Mouse (Mus musculus) MEL (cell line): Measurements from ENCODE around the gene Zfp280b. TPM values are rescaled to one million over a fixed set of nuclear protein-coding genes. Genes with fewer than 3 reads are reported as not detected.

Experiments
- DNase-seq: peaks from one replicate; pipeline ENCODE4 v3.0.0; 2011; ENCODE audit warnings: low read depth, low spot score
- H3K27ac ChIP-seq: 2 replicates; pipeline ENCODE4 v1.5.1; 2012; ENCODE audit warnings: low read depth, mild to moderate bottlenecking, control low read depth, low read length, moderate library complexity; ENCODE audit not compliant: control insufficient read depth
- H3K27me3 ChIP-seq, 2 experiments: fragments of 150-350 bp in 1 of 2; sonication (generic) in 1 of 2; 2 replicates each; pipeline ENCODE4 v1.6.1; 2012; ENCODE audit warnings: low read length in 2 of 2, mild to moderate bottlenecking in 2 of 2, improper control_type of control experiment in 1 of 2, moderate library complexity in 1 of 2; ENCODE audit not compliant: insufficient read depth in 2 of 2, control insufficient read depth in 1 of 2
- H3K36me3 ChIP-seq, 2 experiments: 2 replicates each; pipeline ENCODE4 v1.6.1; 2012 to 2014; ENCODE audit warnings: low read length in 2 of 2, improper control_type of control experiment in 1 of 2, inconsistent platforms in 1 of 2, mild to moderate bottlenecking in 1 of 2; ENCODE audit not compliant: insufficient read depth in 2 of 2, control insufficient read depth in 1 of 2
- H3K4me1 ChIP-seq, 2 experiments: fragments of 150-350 bp in 1 of 2; sonication (generic) in 1 of 2; 2 replicates each; pipeline ENCODE4 v1.6.1; 2012; ENCODE audit warnings: low read length in 2 of 2, improper control_type of control experiment in 1 of 2, mild to moderate bottlenecking in 1 of 2; ENCODE audit not compliant: insufficient read depth in 2 of 2, control insufficient read depth in 1 of 2
- H3K4me3 ChIP-seq, 2 experiments: fragments of 150-350 bp in 1 of 2; sonication (generic) in 1 of 2; 2 replicates each; pipeline ENCODE4 v1.5.1; 2012; ENCODE audit warnings: low read depth in 2 of 2, low read length in 2 of 2, mild to moderate bottlenecking in 2 of 2, moderate library complexity in 2 of 2, control low read depth in 1 of 2, improper control_type of control experiment in 1 of 2; ENCODE audit not compliant: control insufficient read depth in 1 of 2, insufficient read depth in 1 of 2
- H3K79me2 ChIP-seq: 2 replicates; pipeline ENCODE4 v1.6.1; 2012; ENCODE audit warnings: mild to moderate bottlenecking, low read length, moderate library complexity; ENCODE audit not compliant: control insufficient read depth, poor library complexity, insufficient read depth
- H3K9ac ChIP-seq: 2 replicates; pipeline ENCODE4 v1.6.1; 2012; ENCODE audit warnings: low read depth, mild to moderate bottlenecking, control low read depth, low read length, moderate library complexity; ENCODE audit not compliant: control insufficient read depth, poor library complexity, severe bottlenecking
- H3K9me3 ChIP-seq: fragments of 150-350 bp; sonication (generic); replicated peaks from 2 replicates; pipeline ENCODE4 v1.6.1; 2012; ENCODE audit warnings: mild to moderate bottlenecking, low read length, improper control_type of control experiment, moderate library complexity; ENCODE audit not compliant: insufficient read depth
- CTCF ChIP-seq, 3 experiments: IDR thresholded peaks in 2 of 3; conservative IDR thresholded peaks in 1 of 3; 2 replicates each; pipeline ENCODE4 v1.5.1; 2011 to 2012; ENCODE audit warnings: low read length in 3 of 3, low read depth in 2 of 3, mild to moderate bottlenecking in 2 of 3, improper control_type of control experiment in 1 of 3, inconsistent platforms in 1 of 3, mixed read lengths in 1 of 3, moderate library complexity in 1 of 3; ENCODE audit not compliant: control insufficient read depth in 1 of 3, insufficient read depth in 1 of 3, poor library complexity in 1 of 3, severe bottlenecking in 1 of 3
- E2F4 ChIP-seq: IDR thresholded peaks from 2 replicates; pipeline ENCODE4 v1.6.1; 2011; ENCODE audit warnings: low read depth, low read length, improper control_type of control experiment, borderline replicate concordance
- GABPA ChIP-seq: IDR thresholded peaks from 2 replicates; pipeline ENCODE4 v1.6.1; 2012; ENCODE audit warnings: low read depth, mild to moderate bottlenecking, inconsistent platforms, low read length, improper control_type of control experiment, moderate library complexity
- KAT2A ChIP-seq: conservative IDR thresholded peaks from 2 replicates; pipeline ENCODE4 v1.6.1; 2012; ENCODE audit warnings: low read depth, low read length, improper control_type of control experiment, inconsistent platforms
- MAZ ChIP-seq: IDR thresholded peaks from 2 replicates; pipeline ENCODE4 v1.6.1; 2012; ENCODE audit warnings: low read depth, mild to moderate bottlenecking, inconsistent platforms, low read length, improper control_type of control experiment
- MXI1 ChIP-seq: IDR thresholded peaks from 2 replicates; pipeline ENCODE4 v1.6.1; 2011; ENCODE audit warnings: mild to moderate bottlenecking, low read depth, low read length, improper control_type of control experiment
- NELFE ChIP-seq: IDR thresholded peaks from 2 replicates; pipeline ENCODE4 v1.6.1; 2011; ENCODE audit warnings: low read depth, low read length, improper control_type of control experiment
- POLR2AphosphoS5 ChIP-seq: IDR thresholded peaks from 2 replicates; pipeline ENCODE4 v1.6.1; 2012; ENCODE audit warnings: low read depth, borderline replicate concordance, mild to moderate bottlenecking, inconsistent platforms, low read length, moderate library complexity, mixed read lengths
- RAD21 ChIP-seq: IDR thresholded peaks from 2 replicates; pipeline ENCODE4 v1.6.1; 2011; ENCODE audit warnings: mild to moderate bottlenecking, low read depth, low read length, improper control_type of control experiment
- TAL1 ChIP-seq: IDR thresholded peaks from 2 replicates; pipeline ENCODE4 v1.6.1; 2012; ENCODE audit warnings: mild to moderate bottlenecking, inconsistent platforms, low read length, moderate library complexity, mixed read lengths
- UBTF ChIP-seq: IDR thresholded peaks from 2 replicates; pipeline ENCODE4 v1.6.1; 2012; ENCODE audit warnings: low read depth, mild to moderate bottlenecking, inconsistent platforms, low read length, improper control_type of control experiment, moderate library complexity, borderline replicate concordance; ENCODE audit not compliant: insufficient read depth
- USF2 ChIP-seq, 2 experiments: IDR thresholded peaks; 2 replicates each; pipeline ENCODE4 v1.6.1; 2011 to 2012; ENCODE audit warnings: improper control_type of control experiment in 2 of 2, low read length in 2 of 2, borderline replicate concordance in 1 of 2, inconsistent platforms in 1 of 2, low read depth in 1 of 2, mild to moderate bottlenecking in 1 of 2; ENCODE audit not compliant: insufficient read depth in 1 of 2
- ZKSCAN1 ChIP-seq: IDR thresholded peaks from 2 replicates; pipeline ENCODE4 v1.6.1; 2012; ENCODE audit warnings: low read depth, mild to moderate bottlenecking, inconsistent platforms, low read length, improper control_type of control experiment, moderate library complexity
- polyA plus RNA-seq, 2 experiments: library from polyadenylated mRNA; stranded (reverse) in 1 of 2; unstranded in 1 of 2; fragments of >175 nt in 1 of 2; fragments of >200 nt in 1 of 2; gene quantifications; 2 replicates each; pipeline versions ENCODE4 v1.2.1 to v1.2.4; 2012; ENCODE audit warnings: low replicate concordance in 2 of 2, low read depth in 1 of 2; ENCODE audit not compliant: insufficient read length in 2 of 2, insufficient read depth in 1 of 2, missing spikeins in 1 of 2
- total RNA-seq: library from RNA; depleted of rRNA; stranded (reverse); fragments of 300-350 nt; gene quantifications from 2 replicates; pipeline ENCODE4 v1.2.3, GENCODE M21; 2012

Gene Zfp280b
- total and polyA plus RNA-seq, 3 experiments, result 7.9 to 18.6 TPM; not detected in 1

DNA sequence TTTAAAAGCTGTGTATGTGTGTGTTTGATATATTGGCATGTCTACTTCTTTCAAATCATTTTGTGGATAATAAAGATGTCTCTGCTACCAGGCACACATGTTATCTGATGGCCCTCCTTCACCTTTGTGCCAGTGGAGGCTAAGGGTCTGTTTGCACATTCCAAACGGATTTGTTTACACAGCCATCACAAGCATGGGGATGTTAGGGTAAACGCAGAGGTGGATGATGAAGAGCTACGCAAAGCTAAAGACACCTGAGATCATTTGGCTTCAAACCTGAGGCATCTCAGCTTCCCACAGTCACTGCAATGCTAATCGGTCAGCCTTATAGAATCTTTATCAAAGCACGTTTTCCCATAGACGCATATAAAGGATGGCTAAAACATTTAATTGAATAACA, 16.5 kb downstream of the Zfp280b start:
- Histone ChIP-seq H3K9ac (no peak overlapping the region), H3K27ac (no peak overlapping the region), H3K36me3 (no peaks in the 10 kb centered on the region), H3K4me1 (no peaks in the 10 kb centered on the region), H3K4me3 (no peak overlapping the region), H3K9me3 (no peaks in the 10 kb centered on the region), H3K79me2 (no peaks in the 10 kb centered on the region), H3K27me3 (no peaks in the 10 kb centered on the region; a peak in 1 of 4 replicates)
- DNase-seq, result no peak
- TF ChIP-seq MXI1 (no peak), UBTF (no peak), NELFE (no peak), MAZ (no peak)

DNA sequence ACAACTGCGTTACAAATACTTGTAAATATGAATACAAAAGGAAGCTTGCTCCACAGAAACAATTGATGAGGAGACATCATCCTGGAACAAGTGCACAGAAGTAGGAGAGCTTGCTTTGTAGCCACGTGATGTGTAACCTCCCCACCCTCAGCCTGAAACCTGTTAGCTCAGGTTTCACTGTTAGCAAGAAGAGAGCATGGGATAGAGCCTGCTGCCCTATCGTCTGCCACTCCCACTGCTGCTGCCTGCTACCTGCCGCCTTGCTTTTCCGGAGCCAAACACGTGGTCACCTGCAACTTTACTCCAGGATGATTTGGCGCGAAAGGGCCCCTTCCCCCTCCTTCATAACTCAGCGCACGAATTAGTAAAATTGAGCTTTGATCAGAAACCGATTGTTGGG, 19.4 kb downstream of the Zfp280b start:
- no peak overlapping the region for H3K27ac ChIP-seq
- TF ChIP-seq GABPA, result no peak
- no peak for TF ChIP-seq E2F4
- no peak for TF ChIP-seq TAL1
- no peak for TF ChIP-seq USF2 (IDR thresholded peaks at IDR 0.05; ENCODE audit: borderline replicate concordance in 1 of 2, insufficient read depth in 1 of 2, low read depth in 1 of 2, low read length in 2 of 2)
- TF ChIP-seq RAD21, result no peak
- TF ChIP-seq POLR2AphosphoS5, result no peak
- TF ChIP-seq ZKSCAN1, result no peak
- TF ChIP-seq, all 39 proteins: peak for 0
- no peaks in the 10 kb centered on the region for H3K79me2 ChIP-seq
- H3K27me3 ChIP-seq, result no peaks in the 10 kb centered on the region; a peak in 3 of 4 replicates
- DNase-seq, result no peak
- H3K4me1 ChIP-seq, result no peaks in the 10 kb centered on the region
- no peaks in the 10 kb centered on the region for H3K9me3 ChIP-seq
- no peak overlapping the region for H3K4me3 ChIP-seq
- no peak overlapping the region for H3K9ac ChIP-seq
- H3K36me3 ChIP-seq, result no peaks in the 10 kb centered on the region

DNA sequence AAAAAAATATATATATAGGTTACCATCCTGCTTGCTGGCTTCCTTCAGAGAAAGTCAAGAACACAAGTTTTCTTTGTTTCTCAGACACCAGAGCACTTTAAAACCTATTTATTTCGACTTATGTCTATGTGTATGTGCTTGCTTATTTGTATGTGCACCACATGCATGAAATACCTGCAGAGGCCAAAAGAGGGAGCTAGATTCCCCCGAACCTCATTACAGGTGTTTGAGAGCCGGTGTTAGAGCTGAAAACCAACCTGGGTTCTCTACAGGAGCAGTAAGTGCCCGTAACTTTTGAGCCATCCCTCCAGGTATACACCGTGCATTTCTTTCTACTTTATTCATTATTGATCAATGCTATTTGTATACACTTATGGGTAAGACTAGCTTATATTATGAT, 30.0 kb downstream of the Zfp280b start:
- no peak for DNase-seq
- TF ChIP-seq CTCF (IDR thresholded peaks at IDR 0.05 in 2 of 3, conservative IDR thresholded peaks at IDR 0.05 in 1 of 3; ENCODE audit: control insufficient read depth in 1 of 3, insufficient read depth in 1 of 3, low read depth in 2 of 3, low read length in 3 of 3, poor library complexity in 1 of 3, severe bottlenecking in 1 of 3) (peak in 2 of 3 experiments; percentile 23 to 38; a peak in 3 of 6 replicates), KAT2A (no peak)

More for the DNA sequence above, 30.0 kb downstream of the Zfp280b start:
- Histone ChIP-seq H3K4me1 (no peaks in the 10 kb centered on the region), H3K4me3 (no peak overlapping the region), H3K79me2 (no peaks in the 10 kb centered on the region), H3K27ac (no peak overlapping the region), H3K9me3 (no peaks in the 10 kb centered on the region), H3K36me3 (no peaks in the 10 kb centered on the region), H3K27me3 (peaks cover 5 to 11% of the 10 kb centered on the region in 2 experiments), H3K9ac (no peak overlapping the region)
